Mouse (Mus musculus): ENCODE data around the gene Sash3.

GRCm38 (mm10) chrX:48106226-48106625 lies 40.0 kb upstream of the Sash3 start:
- TF ChIP-seq EP300 (IDR thresholded peaks at IDR 0.05; ENCODE audit: insufficient read depth, low read depth, low read length) = no peak
- no peak for TF ChIP-seq POLR2A (IDR thresholded peaks at IDR 0.05; ENCODE audit: insufficient read depth, low read length)

Data from ES-Bruce4 (cell line).